Mouse (Mus musculus) stomach, embryonic 15.5 days (tissue): ENCODE measurements around the gene Pet117. TPM values are rescaled to one million over a fixed set of nuclear protein-coding genes. Genes with fewer than 3 reads are reported as not detected.

Source experiments
- ATAC-seq: fragments of 200-750 bp; cut with Nextera tagmentation; 2 replicates; pipeline ENCODE4 v1.8.0; 2017; ENCODE audit warnings: low read depth, moderate number of reproducible peaks, moderate TSS enrichment; ENCODE audit not compliant: insufficient read depth, low FRiP score
- H3K27ac ChIP-seq: fragments of 300-500 bp; sonication (generic); 2 replicates; pipeline ENCODE4 v1.5.1; 2015; ENCODE audit warnings: mild to moderate bottlenecking, inconsistent platforms
- H3K27me3 ChIP-seq: fragments of 300-500 bp; sonication (generic); replicated peaks from 2 replicates; pipeline ENCODE4 v1.6.1; 2015; ENCODE audit warnings: inconsistent platforms
- H3K36me3 ChIP-seq: fragments of 300-500 bp; sonication (generic); 2 replicates; pipeline ENCODE4 v1.6.1; 2015; ENCODE audit warnings: inconsistent platforms
- H3K4me1 ChIP-seq: fragments of 300-500 bp; sonication (generic); 2 replicates; pipeline ENCODE4 v1.6.1; 2015; ENCODE audit warnings: inconsistent platforms
- H3K4me2 ChIP-seq: fragments of 300-500 bp; sonication (generic); 2 replicates; pipeline ENCODE4 v1.6.1; 2015; ENCODE audit warnings: mild to moderate bottlenecking, inconsistent platforms
- H3K4me3 ChIP-seq: fragments of 300-500 bp; sonication (generic); replicated peaks from 2 replicates; pipeline ENCODE4 v1.5.1; 2015; ENCODE audit warnings: inconsistent platforms
- H3K9ac ChIP-seq: fragments of 300-500 bp; sonication (generic); 2 replicates; pipeline ENCODE4 v1.6.1; 2015; ENCODE audit warnings: inconsistent platforms
- H3K9me3 ChIP-seq: fragments of 300-500 bp; sonication (generic); 2 replicates; pipeline ENCODE4 v1.6.1; 2016; ENCODE audit warnings: inconsistent platforms
- WGBS: fragments of 180-500 bp; shearing (Covaris S2); methylation state at CpG from one replicate; pipeline ENCODE4 v1.1.7; 2015; 5-methylcytosine and 5-hydroxymethylcytosine counted together
- polyA plus RNA-seq: library from polyadenylated mRNA; unstranded; fragments of >200 nt; fragmentation: Nextera tagmentation; extraction: Ambion mirVana; gene quantifications from 2 replicates; pipeline ENCODE4 v1.2.1, GENCODE M21; 2015

The Pet117 gene
- polyA plus RNA-seq, 1 experiment from 2014 or later = 6.1 TPM

DNA sequence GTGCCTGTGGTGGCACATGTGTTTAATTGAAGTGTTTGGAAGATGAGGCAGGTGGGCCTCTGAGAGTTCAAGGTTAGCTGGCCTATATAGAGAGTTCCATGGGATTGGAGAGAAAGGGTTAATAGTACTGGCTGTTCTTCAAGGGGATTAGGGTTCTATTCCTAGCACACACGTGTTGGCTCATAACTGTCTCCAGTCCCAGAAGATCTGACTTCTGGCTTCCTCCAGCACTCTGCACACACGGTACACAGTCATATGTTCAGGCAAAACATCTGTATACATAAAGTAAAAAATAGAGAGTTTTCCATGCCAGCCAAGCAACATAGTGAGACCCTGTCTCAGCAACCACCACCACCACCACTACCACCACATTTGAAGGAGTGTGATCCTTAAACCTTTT, 17.5 kb downstream of the Pet117 start:
- Histone ChIP-seq H3K4me1 (no peaks in the 10 kb centered on the region), H3K36me3 (peaks cover 31% of the 10 kb centered on the region), H3K4me3 (no peak overlapping the region), H3K9ac (no peak overlapping the region), H3K9me3 (no peaks in the 10 kb centered on the region), H3K27me3 (no peaks in the 10 kb centered on the region), H3K27ac (no peak overlapping the region), H3K4me2 (no peak overlapping the region)
- no peak for ATAC-seq
- 56% methylated on average over 2 of the region's 2 CpGs for WGBS

- WGBS = 61% methylated on average over 3 of the region's 3 CpGs
- H3K4me2 ChIP-seq = no peak overlapping the region
- no peaks in the 10 kb centered on the region for H3K9me3 ChIP-seq
- no peaks in the 10 kb centered on the region for H3K4me1 ChIP-seq
- peaks cover 34% of the 10 kb centered on the region for H3K36me3 ChIP-seq
- ATAC-seq = no peak
- no peak overlapping the region for H3K4me3 ChIP-seq
- H3K9ac ChIP-seq = no peak overlapping the region
- H3K27ac ChIP-seq = no peak overlapping the region
- no peaks in the 10 kb centered on the region for H3K27me3 ChIP-seq
Observed at GRCm38 (mm10) chr2:144388416-144388815, 19.6 kb downstream of the Pet117 start.

- Histone ChIP-seq H3K27ac (no peak overlapping the region), H3K27me3 (no peaks in the 10 kb centered on the region), H3K4me2 (no peak overlapping the region), H3K4me1 (no peaks in the 10 kb centered on the region), H3K4me3 (no peak overlapping the region), H3K9me3 (no peaks in the 10 kb centered on the region), H3K9ac (no peak overlapping the region), H3K36me3 (peaks cover 36% of the 10 kb centered on the region)
- no peak for ATAC-seq
- 87% methylated on average over 4 of the region's 4 CpGs for WGBS
Observed at GRCm38 (mm10) chr2:144399531-144399930, 30.7 kb downstream of the Pet117 start.

GRCm38 (mm10) chr2:144400659-144401058, 31.9 kb downstream of the Pet117 start:
- Histone ChIP-seq H3K27ac (no peak overlapping the region), H3K4me1 (no peaks in the 10 kb centered on the region), H3K4me2 (no peak overlapping the region), H3K4me3 (no peak overlapping the region), H3K9me3 (no peaks in the 10 kb centered on the region), H3K36me3 (peaks cover 31% of the 10 kb centered on the region), H3K27me3 (no peaks in the 10 kb centered on the region), H3K9ac (no peak overlapping the region)
- WGBS = 80% methylated on average over 6 of the region's 6 CpGs
- ATAC-seq = no peak

DNA sequence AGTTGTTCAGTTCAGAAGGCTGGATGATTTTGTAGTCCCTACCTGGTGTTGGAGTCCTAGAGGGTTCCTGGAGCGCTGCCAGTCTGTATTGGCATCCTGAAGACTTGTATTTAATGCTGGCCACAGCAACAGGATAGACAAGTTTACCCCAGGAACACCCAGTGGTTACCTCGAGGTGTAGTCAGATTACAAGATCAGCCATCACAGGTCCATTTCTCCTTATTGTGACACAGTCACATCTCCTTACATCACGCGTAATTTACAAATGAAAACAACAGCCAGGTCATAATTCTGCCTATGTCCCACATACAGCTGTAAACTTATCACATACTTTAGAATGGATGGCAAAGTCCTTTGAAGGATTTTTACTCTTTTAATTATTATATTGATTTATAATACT, 40.2 kb downstream of the Pet117 start:
- WGBS = 90% methylated on average over 4 of the region's 4 CpGs
- no peaks in the 10 kb centered on the region for H3K27me3 ChIP-seq
- H3K9me3 ChIP-seq = no peaks in the 10 kb centered on the region
- H3K27ac ChIP-seq = no peak overlapping the region
- no peak overlapping the region for H3K4me2 ChIP-seq
- no peak overlapping the region for H3K9ac ChIP-seq
- H3K36me3 ChIP-seq = peaks cover 30% of the 10 kb centered on the region
- no peaks in the 10 kb centered on the region for H3K4me1 ChIP-seq
- no peak overlapping the region for H3K4me3 ChIP-seq
- ATAC-seq = no peak

DNA sequence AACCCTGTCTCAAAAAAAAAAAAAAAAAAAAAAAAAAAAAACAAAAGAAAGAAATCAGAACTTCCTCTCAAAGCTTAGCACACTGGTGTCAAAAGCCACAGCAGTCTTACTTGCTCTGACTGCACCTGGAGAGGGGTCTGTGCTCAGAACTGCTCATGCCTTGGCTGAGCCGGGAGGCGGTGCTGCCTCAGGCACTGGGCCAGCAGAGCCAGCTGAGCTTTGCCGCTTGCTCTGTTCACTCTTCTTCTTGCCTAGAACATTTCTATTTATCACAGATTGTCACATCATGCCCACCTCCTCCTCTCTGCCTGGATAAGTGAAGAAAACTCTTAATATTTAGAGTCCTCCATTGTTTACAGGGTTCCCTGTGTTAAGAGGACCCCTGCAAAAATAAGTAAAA, 41.8 kb downstream of the Pet117 start:
- no peak for ATAC-seq
- no peak overlapping the region for H3K9ac ChIP-seq
- no peak overlapping the region for H3K4me2 ChIP-seq
- H3K27ac ChIP-seq = no peak overlapping the region
- H3K4me1 ChIP-seq = no peaks in the 10 kb centered on the region
- no peaks in the 10 kb centered on the region for H3K9me3 ChIP-seq
- peaks cover 24% of the 10 kb centered on the region for H3K36me3 ChIP-seq
- 74% methylated on average over 3 of the region's 3 CpGs for WGBS
- H3K4me3 ChIP-seq = no peak overlapping the region
- no peaks in the 10 kb centered on the region for H3K27me3 ChIP-seq

DNA sequence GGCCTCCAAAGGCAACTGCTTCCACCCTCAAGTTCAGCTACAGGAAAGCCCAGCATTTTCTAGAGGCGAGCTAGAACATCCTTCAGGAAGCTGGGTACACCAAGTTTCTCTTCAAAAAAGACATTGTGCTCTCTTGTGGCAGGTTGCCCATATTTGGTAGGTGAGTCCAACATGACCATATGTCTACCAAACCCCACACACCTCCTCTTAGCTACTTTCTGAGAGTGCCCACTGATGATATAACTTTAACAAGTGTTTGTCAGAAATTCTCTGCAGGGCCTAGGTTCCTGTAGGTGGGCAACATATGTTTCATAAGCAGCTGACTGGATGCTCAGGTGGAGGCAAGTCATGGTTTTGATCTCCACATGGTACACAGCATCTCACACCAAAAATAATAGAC, 45.9 kb downstream of the Pet117 start:
- WGBS = 86% methylated on average over 1 of the region's 1 CpGs
- Histone ChIP-seq H3K4me2 (no peak overlapping the region), H3K4me1 (no peaks in the 10 kb centered on the region), H3K4me3 (no peak overlapping the region), H3K27me3 (no peaks in the 10 kb centered on the region), H3K9me3 (no peaks in the 10 kb centered on the region), H3K36me3 (no peaks in the 10 kb centered on the region; the same call in 1 of the 2 replicates), H3K9ac (no peak overlapping the region), H3K27ac (no peak overlapping the region)
- no peak for ATAC-seq

DNA sequence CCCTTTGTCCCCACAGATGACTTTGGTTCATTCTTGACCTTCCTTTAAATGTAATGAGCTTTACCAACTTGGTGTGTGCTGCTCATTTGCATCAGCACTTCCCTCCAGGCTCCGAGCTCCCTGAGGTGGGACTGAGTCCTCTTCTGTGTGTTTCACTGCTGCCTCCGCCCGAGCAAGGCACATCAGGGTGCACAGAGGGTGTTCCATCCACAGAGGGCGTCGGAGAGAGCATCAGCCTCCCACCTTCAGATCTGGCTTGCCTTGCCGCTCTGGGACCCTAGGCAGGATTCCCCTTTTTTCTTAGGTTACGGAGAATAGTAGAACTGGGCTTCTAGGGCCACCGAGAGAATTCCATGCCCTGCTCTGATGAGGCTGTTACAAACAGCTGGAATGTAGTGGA, 48.1 kb downstream of the Pet117 start:
- 43% methylated on average over 8 of the region's 8 CpGs for WGBS
- no peak overlapping the region for H3K4me2 ChIP-seq
- H3K9ac ChIP-seq = no peak overlapping the region
- no peak overlapping the region for H3K4me3 ChIP-seq
- no peaks in the 10 kb centered on the region for H3K9me3 ChIP-seq
- ATAC-seq = no peak
- H3K4me1 ChIP-seq = no peaks in the 10 kb centered on the region
- H3K27ac ChIP-seq = no peak overlapping the region
- H3K27me3 ChIP-seq = no peaks in the 10 kb centered on the region
- H3K36me3 ChIP-seq = no peaks in the 10 kb centered on the region

- no peak for ATAC-seq
- H3K9me3 ChIP-seq = no peaks in the 10 kb centered on the region
- WGBS = 26% methylated on average over 2 of the region's 2 CpGs
- no peak overlapping the region for H3K9ac ChIP-seq
- no peak overlapping the region for H3K4me3 ChIP-seq
- H3K4me1 ChIP-seq = no peaks in the 10 kb centered on the region
- no peak overlapping the region for H3K27ac ChIP-seq
- H3K27me3 ChIP-seq = no peaks in the 10 kb centered on the region
- no peak overlapping the region for H3K4me2 ChIP-seq
- H3K36me3 ChIP-seq = no peaks in the 10 kb centered on the region
Observed at GRCm38 (mm10) chr2:144418062-144418461, 49.3 kb downstream of the Pet117 start.

DNA sequence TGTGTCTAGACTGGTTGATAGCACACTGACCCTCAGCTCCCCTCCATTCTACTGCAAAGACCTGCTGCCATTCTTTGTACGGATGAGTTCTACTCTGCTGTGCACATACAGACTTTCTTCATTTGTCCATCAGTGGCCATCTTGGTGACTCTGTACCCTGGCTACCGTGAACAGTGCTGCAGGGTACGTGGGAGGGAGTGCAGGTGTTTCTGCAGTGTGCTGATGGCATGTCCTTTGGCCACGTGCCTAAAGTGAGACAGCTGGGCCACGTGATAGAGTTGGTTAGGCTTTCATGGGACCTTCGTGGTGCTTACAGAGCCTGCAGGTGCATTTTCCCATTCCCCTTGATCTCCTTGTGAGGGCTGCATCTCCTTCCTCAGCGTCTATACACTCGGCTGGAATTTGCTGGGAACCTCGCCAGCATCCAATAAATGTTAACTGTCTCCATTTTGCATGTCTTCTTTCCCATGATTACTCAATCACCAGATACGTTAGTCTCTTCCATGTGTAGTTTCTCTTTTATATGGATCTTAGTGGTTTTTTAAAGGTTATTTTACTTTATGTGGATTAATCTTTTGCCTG, 53.4 kb downstream of the Pet117 start:
- ATAC-seq = peak; percentile 56; the same call in 1 of the 2 replicates
- H3K9me3 ChIP-seq = no peaks in the 10 kb centered on the region
- no peak overlapping the region for H3K4me2 ChIP-seq
- no peaks in the 10 kb centered on the region for H3K36me3 ChIP-seq
- H3K4me1 ChIP-seq = no peaks in the 10 kb centered on the region
- no peaks in the 10 kb centered on the region for H3K27me3 ChIP-seq
- WGBS = 61% methylated on average over 10 of the region's 10 CpGs
- H3K9ac ChIP-seq = no peak overlapping the region
- no peak overlapping the region for H3K4me3 ChIP-seq
- H3K27ac ChIP-seq = no peak overlapping the region

Other genes with a start within 250 kb of the Pet117 start
- 20.2 and 21.3 TPM in 2 replicates for gene Mgme1, start 98.3 kb upstream of the Pet117 start, polyA plus RNA-seq
- 122 and 130 TPM in 2 replicates for gene Snx5, start 98.1 kb upstream of the Pet117 start, polyA plus RNA-seq
- gene Ovol2, start 36.9 kb upstream of the Pet117 start, polyA plus RNA-seq = 3.6 and 4.0 TPM in 2 replicates
- 38.6 and 40.5 TPM in 2 replicates for gene Kat14, start within 50 bp of the Pet117 start, polyA plus RNA-seq
- 1.2 and 2.4 TPM in 2 replicates for gene Dzank1, start 158.4 kb downstream of the Pet117 start, polyA plus RNA-seq
- 21.9 and 22.6 TPM in 2 replicates for gene Polr3f, start 158.7 kb downstream of the Pet117 start, polyA plus RNA-seq
- 61.4 and 65.1 TPM in 2 replicates for gene Rbbp9, start 181.9 kb downstream of the Pet117 start, polyA plus RNA-seq
- 95.9 and 113 TPM in 2 replicates for gene Sec23b, start 187.2 kb downstream of the Pet117 start, polyA plus RNA-seq
- gene Smim26, start 225.1 kb downstream of the Pet117 start, polyA plus RNA-seq = 38.2 and 41.1 TPM in 2 replicates
- gene Dtd1, start 230.9 kb downstream of the Pet117 start, polyA plus RNA-seq = 39.6 and 43.0 TPM in 2 replicates